ENCODE assay signal across 8 mouse cellular contexts in the genomic region with DNA sequence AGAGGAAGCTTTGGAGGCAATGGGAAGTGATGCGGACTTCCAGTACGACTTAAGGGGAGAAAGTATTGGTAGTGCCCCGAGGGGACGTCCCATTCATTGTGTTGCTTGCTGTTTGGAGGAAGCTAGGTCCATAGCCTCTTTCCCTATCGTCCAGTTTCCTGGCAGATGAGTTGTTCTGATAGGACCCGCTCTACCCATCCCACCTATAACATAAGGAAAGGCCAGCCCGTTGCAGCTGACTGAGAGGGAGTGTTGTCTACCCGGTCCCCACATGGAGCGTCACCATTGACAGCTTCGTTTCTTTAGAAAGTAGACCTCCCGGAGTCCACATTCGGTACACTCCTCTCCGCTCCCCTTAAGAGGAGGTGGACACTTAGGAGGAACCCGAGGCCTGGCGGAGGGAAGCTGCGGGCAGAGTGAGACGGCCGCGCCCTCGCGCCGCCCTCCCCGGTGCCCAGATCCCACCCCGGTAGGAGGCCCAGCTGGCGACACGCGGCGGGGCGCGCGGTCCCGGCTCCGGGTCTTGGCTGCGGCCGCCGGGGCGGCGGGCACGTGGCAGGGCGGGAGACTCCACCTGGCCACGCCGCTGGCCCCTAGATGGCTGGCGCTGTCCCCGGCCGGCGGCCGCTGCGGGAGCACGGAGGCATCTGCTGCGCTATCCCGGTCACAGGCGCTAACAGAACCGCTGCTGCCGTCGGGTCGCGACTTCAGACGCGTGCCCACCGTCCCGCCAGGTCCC.
DNase-seq lines count a peak whose midpoint lies in the region; ATAC-seq and TF ChIP-seq lines count a peak whose summit lies in the region.

No protein-coding gene starts in this region.

- peak overlapping the region; percentile 45 for H3K4me3 ChIP-seq in embryonic fibroblast, embryonic 13.5 days (ENCODE audit: insufficient read depth, low read length)
- H3K4me3 ChIP-seq in heart, embryonic 12.5 days = peak overlapping the region; percentile 92
- H3K4me3 ChIP-seq in kidney, embryonic 14.5 days (ENCODE audit: low read length) = peak overlapping the region; percentile 94
- H3K4me3 ChIP-seq in lung, embryonic 16.5 days (ENCODE audit: low read length) = peak overlapping the region; percentile 87
- H3K4me3 ChIP-seq in olfactory bulb, adult 2 months (ENCODE audit: insufficient read depth, low read depth, low read length) = peak overlapping the region; percentile 82

- WGBS in heart, embryonic 12.5 days = under 1% methylated on average over 58 of the region's 61 CpGs
- 2% methylated on average over 49 of the region's 61 CpGs for WGBS in kidney, embryonic 14.5 days
- 2% methylated on average over 47 of the region's 61 CpGs for WGBS in lung, embryonic 16.5 days
- WGBS in olfactory bulb, adult 2 months = 3% methylated on average over 61 of the region's 61 CpGs

- H3K27me3 ChIP-seq in heart, embryonic 12.5 days (replicated peaks) = peaks cover 12% of the 10 kb centered on the region
- peaks cover 23% of the 10 kb centered on the region for H3K27me3 ChIP-seq in kidney, embryonic 14.5 days (ENCODE audit: control insufficient read depth, insufficient read depth, low read length)
- H3K27me3 ChIP-seq in lung, embryonic 16.5 days (ENCODE audit: control insufficient read depth, insufficient read depth, low read depth, low read length) = no peaks in the 10 kb centered on the region

- H3K27ac ChIP-seq in embryonic fibroblast, embryonic 13.5 days (ENCODE audit: insufficient read depth, low read length) = no peak overlapping the region
- peak overlapping the region; percentile 48 for H3K27ac ChIP-seq in heart, embryonic 12.5 days (ENCODE audit: poor library complexity, severe bottlenecking)
- H3K27ac ChIP-seq in kidney, embryonic 14.5 days (ENCODE audit: low read depth, low read length) = no peak overlapping the region
- H3K27ac ChIP-seq in lung, embryonic 16.5 days (ENCODE audit: low read length) = peak overlapping the region; percentile 86
- no peak overlapping the region for H3K27ac ChIP-seq in olfactory bulb, adult 2 months (ENCODE audit: insufficient read depth, low read depth, low read length)

- TF ChIP-seq CTCF in embryonic fibroblast, embryonic 13.5 days (IDR thresholded peaks at IDR 0.05; ENCODE audit: borderline replicate concordance, insufficient read depth, low read length) = no peak
- no peak for TF ChIP-seq CTCF in olfactory bulb, adult 2 months (IDR thresholded peaks at IDR 0.05; ENCODE audit: insufficient read depth, low read depth, low read length)

- H3K4me1 ChIP-seq in embryonic fibroblast, embryonic 13.5 days (ENCODE audit: control insufficient read depth, insufficient read depth, low read length) = no peaks in the 10 kb centered on the region
- peaks cover 16% of the 10 kb centered on the region for H3K4me1 ChIP-seq in heart, embryonic 12.5 days (replicated peaks)
- peaks cover 9% of the 10 kb centered on the region for H3K4me1 ChIP-seq in kidney, embryonic 14.5 days (ENCODE audit: control insufficient read depth, insufficient read depth, low read length)
- H3K4me1 ChIP-seq in lung, embryonic 16.5 days (replicated peaks; ENCODE audit: control insufficient read depth, insufficient read depth, low read length) = peaks cover 12% of the 10 kb centered on the region
- peaks cover 5% of the 10 kb centered on the region for H3K4me1 ChIP-seq in olfactory bulb, adult 2 months (ENCODE audit: control insufficient read depth, insufficient read depth, low read length)

- H3K36me3 ChIP-seq in heart, embryonic 12.5 days = no peaks in the 10 kb centered on the region
- H3K36me3 ChIP-seq in kidney, embryonic 14.5 days (ENCODE audit: control insufficient read depth, insufficient read depth, low read length) = no peaks in the 10 kb centered on the region
- H3K36me3 ChIP-seq in lung, embryonic 16.5 days (ENCODE audit: control insufficient read depth, insufficient read depth, low read length) = no peaks in the 10 kb centered on the region

- H3K9me3 ChIP-seq in heart, embryonic 12.5 days (replicated peaks) = no peaks in the 10 kb centered on the region
- no peaks in the 10 kb centered on the region for H3K9me3 ChIP-seq in kidney, embryonic 14.5 days (ENCODE audit: control insufficient read depth, low read length)
- H3K9me3 ChIP-seq in lung, embryonic 16.5 days (ENCODE audit: control insufficient read depth, low read length) = no peaks in the 10 kb centered on the region

- peak overlapping the region; percentile 73 for H3K4me2 ChIP-seq in heart, embryonic 12.5 days
- H3K4me2 ChIP-seq in kidney, embryonic 14.5 days (replicated peaks; ENCODE audit: low read depth, low read length) = peak overlapping the region; percentile 64
- peak overlapping the region; percentile 76 for H3K4me2 ChIP-seq in lung, embryonic 16.5 days (ENCODE audit: low read depth, low read length)

- ATAC-seq in heart, embryonic 12.5 days (ENCODE audit: insufficient number of reproducible peaks, low FRiP score) = peak; percentile 86
- ATAC-seq in kidney, embryonic 14.5 days (ENCODE audit: low FRiP score, low TSS enrichment) = peak; percentile 84
- ATAC-seq in lung, embryonic 16.5 days (ENCODE audit: low read depth) = peak; percentile 82

- peak; percentile 79 for DNase-seq in CD4-positive, CD25-positive, alpha-beta regulatory T cell, adult 2 months (ENCODE audit: low read depth, low spot score)
- peak; percentile 94 to 96 for DNase-seq in adrenal gland, adult (ENCODE audit: inconsistent age in 2 of 2, low spot score in 1 of 2)
- DNase-seq in thymus, postnatal 4 days = peak; percentile 82

- H3K9ac ChIP-seq in heart, embryonic 12.5 days = peak overlapping the region; percentile 68
- peak overlapping the region; percentile 54 for H3K9ac ChIP-seq in kidney, embryonic 14.5 days (ENCODE audit: low read depth, low read length)
- peak overlapping the region; percentile 68 for H3K9ac ChIP-seq in lung, embryonic 16.5 days (ENCODE audit: low read length)

- no peak for TF ChIP-seq POLR2A in embryonic fibroblast, embryonic 13.5 days (IDR thresholded peaks at IDR 0.05; ENCODE audit: low read depth, low read length)
- TF ChIP-seq POLR2A in olfactory bulb, adult 2 months (IDR thresholded peaks at IDR 0.05; ENCODE audit: insufficient read depth, low read depth, low read length) = no peak

Comparison
In these comparisons a context has a peak if more than half of its experiments do, and no peak if none do; other contexts are left out.
1. H3K27ac ChIP-seq: peak in heart, embryonic 12.5 days (single experiment) and lung, embryonic 16.5 days (single experiment); none in embryonic fibroblast, embryonic 13.5 days (single experiment), kidney, embryonic 14.5 days (single experiment) and olfactory bulb, adult 2 months (single experiment).
2. Peak in every context shown above with its lines, with median percentiles within 50 percentile points of each other: DNase-seq, H3K4me3 ChIP-seq, ATAC-seq, H3K4me2 ChIP-seq and H3K9ac ChIP-seq.